Mouse (Mus musculus) myocyte (in vitro differentiated cells): Measurements from ENCODE around the gene Sptlc3. TPM values are rescaled to one million over a fixed set of nuclear protein-coding genes. Genes with fewer than 3 reads are reported as not detected.

ENCODE experiments used
- H3K27me3 ChIP-seq: one replicate; pipeline ENCODE4 v1.6.1; 2011; ENCODE audit not compliant: control insufficient read depth, insufficient read depth, insufficient read length
- H3K36me3 ChIP-seq: one replicate; pipeline ENCODE4 v1.6.1; 2011; ENCODE audit not compliant: control insufficient read depth, insufficient read depth
- H3K4me2 ChIP-seq: one replicate; pipeline ENCODE4 v1.6.1; 2011; ENCODE audit warnings: low read depth, control low read depth
- H3K4me3 ChIP-seq: one replicate; pipeline ENCODE4 v1.5.1; 2011; ENCODE audit warnings: mild to moderate bottlenecking, control low read depth, moderate library complexity
- H3K79me2 ChIP-seq: one replicate; pipeline ENCODE4 v1.6.1; 2011; ENCODE audit not compliant: control insufficient read depth, insufficient read depth
- H3ac ChIP-seq: one replicate; pipeline ENCODE4 v1.6.1; 2011; ENCODE audit not compliant: control insufficient read depth, insufficient read length
- CEBPB ChIP-seq: IDR thresholded peaks from 2 replicates; pipeline ENCODE4 v1.6.1; 2011; ENCODE audit warnings: mild to moderate bottlenecking, moderate library complexity; ENCODE audit not compliant: poor library complexity, insufficient read depth, severe bottlenecking
- E2F4 ChIP-seq: IDR thresholded peaks from one replicate; pipeline ENCODE4 v1.6.1; 2011; ENCODE audit warnings: mild to moderate bottlenecking, control low read depth, moderate library complexity; ENCODE audit not compliant: insufficient read depth
- MAX ChIP-seq: IDR thresholded peaks from one replicate; pipeline ENCODE4 v1.6.1; 2011; ENCODE audit warnings: low read depth, mild to moderate bottlenecking, control low read depth
- MYOD1 ChIP-seq, 3 experiments: IDR thresholded peaks; one replicate each; pipeline ENCODE4 v1.6.1; 2011; ENCODE audit warnings: control low read depth in 2 of 3, low read depth in 2 of 3, mild to moderate bottlenecking in 2 of 3, moderate library complexity in 1 of 3; ENCODE audit not compliant: insufficient read length in 2 of 3, control insufficient read depth in 1 of 3
- MYOG ChIP-seq, 3 experiments: IDR thresholded peaks; one replicate each; pipeline ENCODE4 v1.6.1; 2011; ENCODE audit warnings: control low read depth in 2 of 3, low read depth in 2 of 3, mild to moderate bottlenecking in 2 of 3; ENCODE audit not compliant: insufficient read length in 2 of 3, control insufficient read depth in 1 of 3, insufficient read depth in 1 of 3
- POLR2A ChIP-seq: IDR thresholded peaks from one replicate; pipeline ENCODE4 v1.6.1; 2011; ENCODE audit warnings: low read depth, mild to moderate bottlenecking, control low read depth, moderate library complexity; ENCODE audit not compliant: insufficient read length
- POLR2AphosphoS2 ChIP-seq: IDR thresholded peaks from one replicate; pipeline ENCODE4 v1.6.1; 2011; ENCODE audit warnings: low read depth, control low read depth; ENCODE audit not compliant: insufficient read length
- REST ChIP-seq: IDR thresholded peaks from one replicate; pipeline ENCODE4 v1.6.1; 2011; ENCODE audit warnings: mild to moderate bottlenecking, control low read depth, moderate library complexity; ENCODE audit not compliant: insufficient read depth, insufficient read length
- SRF ChIP-seq: IDR thresholded peaks from one replicate; pipeline ENCODE4 v1.6.1; 2011; ENCODE audit warnings: low read depth; ENCODE audit not compliant: control insufficient read depth, insufficient read length
- TCF12 ChIP-seq: IDR thresholded peaks from one replicate; pipeline ENCODE4 v1.6.1; 2011; ENCODE audit warnings: mild to moderate bottlenecking, control low read depth; ENCODE audit not compliant: poor library complexity, insufficient read depth, severe bottlenecking
- TCF3 ChIP-seq: IDR thresholded peaks from one replicate; pipeline ENCODE4 v1.6.1; 2011; ENCODE audit warnings: low read depth, control low read depth; ENCODE audit not compliant: insufficient read length
- USF1 ChIP-seq: IDR thresholded peaks from one replicate; pipeline ENCODE4 v1.6.1; 2011; ENCODE audit warnings: low read depth, mild to moderate bottlenecking, control low read depth, moderate library complexity
- polyA plus RNA-seq: library from polyadenylated mRNA; unstranded; fragments of >200 nt; fragmentation: generic; extraction: Trizol; gene quantifications from one replicate; pipeline ENCODE4 v1.2.1, GENCODE M21; 2012; ENCODE audit warnings: missing spikeins

Sptlc3 gene
- polyA plus RNA-seq, 1 experiment, result not detected

- Histone ChIP-seq H3K36me3 (no peaks in the 10 kb centered on the region), H3K27me3 (no peaks in the 10 kb centered on the region), H3K4me2 (no peak overlapping the region)
Measured at GRCm38 (mm10) chr2:139608167-139608566, 114.5 kb downstream of the Sptlc3 start.

GRCm38 (mm10) chr2:139608810-139609209 is 115.1 kb downstream of the Sptlc3 start:
- Histone ChIP-seq H3K79me2 (no peaks in the 10 kb centered on the region), H3ac (no peak overlapping the region), H3K4me2 (no peak overlapping the region), H3K36me3 (no peaks in the 10 kb centered on the region), H3K4me3 (no peak overlapping the region), H3K27me3 (no peaks in the 10 kb centered on the region)
- TF ChIP-seq MYOD1 (IDR thresholded peaks at IDR 0.05; ENCODE audit: control insufficient read depth in 1 of 3, insufficient read length in 2 of 3, low read depth in 2 of 3) (no peak), TCF3 (no peak), POLR2AphosphoS2 (no peak), POLR2A (no peak), E2F4 (no peak), SRF (no peak), CEBPB (no peak), TCF12 (no peak), MAX (no peak), MYOG (IDR thresholded peaks at IDR 0.05; ENCODE audit: control insufficient read depth in 1 of 3, insufficient read depth in 1 of 3, insufficient read length in 2 of 3, low read depth in 2 of 3) (no peak), USF1 (no peak), REST (no peak)

More at GRCm38 (mm10) chr2:139608167-139608566, 114.5 kb downstream of the Sptlc3 start:
- Histone ChIP-seq H3K4me3 (no peak overlapping the region), H3K79me2 (no peaks in the 10 kb centered on the region), H3ac (no peak overlapping the region)
- no peak for TF ChIP-seq REST
- TF ChIP-seq SRF, result no peak
- no peak for TF ChIP-seq MAX
- TF ChIP-seq MYOD1 (IDR thresholded peaks at IDR 0.05; ENCODE audit: control insufficient read depth in 1 of 3, insufficient read length in 2 of 3, low read depth in 2 of 3), result no peak

- TF ChIP-seq TCF3 (no peak), MYOD1 (IDR thresholded peaks at IDR 0.05; ENCODE audit: control insufficient read depth in 1 of 3, insufficient read length in 2 of 3, low read depth in 2 of 3) (no peak), SRF (no peak), POLR2AphosphoS2 (no peak), REST (no peak), E2F4 (no peak), TCF12 (no peak), POLR2A (no peak), CEBPB (no peak), MAX (no peak), USF1 (no peak), MYOG (IDR thresholded peaks at IDR 0.05; ENCODE audit: control insufficient read depth in 1 of 3, insufficient read depth in 1 of 3, insufficient read length in 2 of 3, low read depth in 2 of 3) (no peak)
- no peak overlapping the region for H3K4me3 ChIP-seq
- no peak overlapping the region for H3K4me2 ChIP-seq
- H3K79me2 ChIP-seq, result no peaks in the 10 kb centered on the region
- no peak overlapping the region for H3ac ChIP-seq
- H3K36me3 ChIP-seq, result no peaks in the 10 kb centered on the region
- no peaks in the 10 kb centered on the region for H3K27me3 ChIP-seq
Measured at GRCm38 (mm10) chr2:139609231-139609630, 115.5 kb downstream of the Sptlc3 start.

- no peak overlapping the region for H3K4me3 ChIP-seq
- TF ChIP-seq E2F4 (no peak), SRF (no peak), MYOG (IDR thresholded peaks at IDR 0.05; ENCODE audit: control insufficient read depth in 1 of 3, insufficient read depth in 1 of 3, insufficient read length in 2 of 3, low read depth in 2 of 3) (no peak), MAX (no peak), POLR2AphosphoS2 (no peak), MYOD1 (IDR thresholded peaks at IDR 0.05; ENCODE audit: control insufficient read depth in 1 of 3, insufficient read length in 2 of 3, low read depth in 2 of 3) (no peak), POLR2A (no peak), TCF3 (no peak), CEBPB (no peak), TCF12 (no peak), REST (no peak), USF1 (no peak)
- H3K27me3 ChIP-seq, result no peaks in the 10 kb centered on the region
- no peaks in the 10 kb centered on the region for H3K36me3 ChIP-seq
- H3K79me2 ChIP-seq, result no peaks in the 10 kb centered on the region
- no peak overlapping the region for H3K4me2 ChIP-seq
- H3ac ChIP-seq, result no peak overlapping the region
Measured at GRCm38 (mm10) chr2:139609662-139610291, 116.1 kb downstream of the Sptlc3 start.
